Mouse (Mus musculus): ENCODE results near the gene Zbtb20.
A peak's percentile ranks its signal among the peaks of the same experiment; 100 is the strongest.

Zbtb20 gene

GRCm38 (mm10) chr16:42875852-42875980, at the start of gene Zbtb20:
Gene Zbtb20 (plus strand): TSS chr16:42875881.
- DNase-seq: no peak

- no peak for DNase-seq
These were observed 39.7 kb upstream of the Zbtb20 start for GRCm38 (mm10) chr16:42835940-42836339.

GRCm38 (mm10) chr16:42836404-42837120, 39.1 kb upstream of the Zbtb20 start:
- DNase-seq: no peak

GRCm38 (mm10) chr16:42838226-42838625, 37.5 kb upstream of the Zbtb20 start:
- DNase-seq: no peak

- DNase-seq: no peak
These were observed 18.0 kb upstream of the Zbtb20 start for GRCm38 (mm10) chr16:42857564-42858183.

GRCm38 (mm10) chr16:42859251-42859650, 16.4 kb upstream of the Zbtb20 start:
- DNase-seq: no peak

- no peak for DNase-seq
These were observed 12.4 kb upstream of the Zbtb20 start for GRCm38 (mm10) chr16:42863231-42863630.

- no peak for DNase-seq
These were observed 9.6 kb upstream of the Zbtb20 start for GRCm38 (mm10) chr16:42866061-42866460.

- no peak for DNase-seq
These were observed 3.6 kb upstream of the Zbtb20 start for GRCm38 (mm10) chr16:42872101-42872500.

GRCm38 (mm10) chr16:42873942-42874341, 1.7 kb upstream of the Zbtb20 start:
- DNase-seq: no peak

GRCm38 (mm10) chr16:42874456-42874855, 1.2 kb upstream of the Zbtb20 start:
- peak in 1 of 2 experiments; percentile 16 for DNase-seq

- DNase-seq: peak; percentile 94 to 97
These were observed 500 bp upstream of the Zbtb20 start for GRCm38 (mm10) chr16:42874910-42875851.

GRCm38 (mm10) chr16:42876021-42877000, 630 bp downstream of the Zbtb20 start:
- DNase-seq: peak; percentile 24 to 74

GRCm38 (mm10) chr16:42880046-42880445, 4.4 kb downstream of the Zbtb20 start:
- no peak for DNase-seq

- DNase-seq: no peak
These were observed 9.9 kb downstream of the Zbtb20 start for GRCm38 (mm10) chr16:42885538-42885937.

- DNase-seq: no peak
These were observed 10.3 kb downstream of the Zbtb20 start for GRCm38 (mm10) chr16:42885964-42886363.

GRCm38 (mm10) chr16:42897125-42897693, 21.5 kb downstream of the Zbtb20 start:
- DNase-seq: peak; percentile 26 to 33

- DNase-seq: no peak
These were observed 24.6 kb downstream of the Zbtb20 start for GRCm38 (mm10) chr16:42900328-42900727.

GRCm38 (mm10) chr16:42907283-42907701, 31.6 kb downstream of the Zbtb20 start:
- DNase-seq: peak; percentile 21 to 24

GRCm38 (mm10) chr16:42908381-42908780, 32.7 kb downstream of the Zbtb20 start:
- DNase-seq: no peak

GRCm38 (mm10) chr16:42908896-42909295, 33.2 kb downstream of the Zbtb20 start:
- DNase-seq: no peak

- peak; percentile 7 to 13 for DNase-seq
These were observed 34.3 kb downstream of the Zbtb20 start for GRCm38 (mm10) chr16:42910016-42910415.

All from B cell, adult 2 months (primary cell).